Mouse (Mus musculus) liver, embryonic 15.5 days (tissue): ENCODE data around the gene Slc35d3. TPM values are rescaled to one million over a fixed set of nuclear protein-coding genes. Genes with fewer than 3 reads are reported as not detected.

Experiments
- ATAC-seq: fragments of 200-750 bp; cut with Nextera tagmentation; 2 replicates; pipeline ENCODE4 v1.8.0; 2017; ENCODE audit warnings: moderate number of reproducible peaks, mild to moderate bottlenecking, moderate library complexity; ENCODE audit not compliant: insufficient read depth
- H3K27ac ChIP-seq: fragments of 300-500 bp; sonication (generic); replicated peaks from 2 replicates; pipeline ENCODE4 v1.5.1; 2015; ENCODE audit warnings: mild to moderate bottlenecking, inconsistent platforms
- H3K27me3 ChIP-seq: fragments of 300-500 bp; sonication (generic); 2 replicates; pipeline ENCODE4 v1.6.1; 2015; ENCODE audit warnings: mild to moderate bottlenecking, inconsistent platforms
- H3K36me3 ChIP-seq: fragments of 300-500 bp; sonication (generic); replicated peaks from 2 replicates; pipeline ENCODE4 v1.6.1; 2015; ENCODE audit warnings: moderate library complexity, mild to moderate bottlenecking, inconsistent platforms
- H3K4me1 ChIP-seq: fragments of 300-500 bp; sonication (generic); replicated peaks from 2 replicates; pipeline ENCODE4 v1.6.1; 2015; ENCODE audit warnings: inconsistent platforms
- H3K4me2 ChIP-seq: fragments of 300-500 bp; sonication (generic); 2 replicates; pipeline ENCODE4 v1.6.1; 2015; ENCODE audit warnings: moderate library complexity, mild to moderate bottlenecking, inconsistent platforms
- H3K4me3 ChIP-seq: fragments of 300-500 bp; sonication (generic); replicated peaks from 2 replicates; pipeline ENCODE4 v1.5.1; 2015; ENCODE audit warnings: mild to moderate bottlenecking, inconsistent platforms
- H3K9ac ChIP-seq: fragments of 300-500 bp; sonication (generic); 2 replicates; pipeline ENCODE4 v1.6.1; 2015; ENCODE audit warnings: moderate library complexity, mild to moderate bottlenecking, inconsistent platforms
- H3K9me3 ChIP-seq: fragments of 300-500 bp; sonication (generic); replicated peaks from 2 replicates; pipeline ENCODE4 v1.6.1; 2016; ENCODE audit warnings: inconsistent platforms
- WGBS: fragments of 180-500 bp; shearing (Covaris S2); methylation state at CpG from one replicate; pipeline ENCODE4 v1.1.7; 2015; ENCODE audit warnings: mixed read lengths; ENCODE audit not compliant: insufficient replicate concordance; 5-methylcytosine and 5-hydroxymethylcytosine counted together
- polyA plus RNA-seq: library from polyadenylated mRNA; unstranded; fragments of >200 nt; fragmentation: Nextera tagmentation; extraction: Ambion mirVana; gene quantifications from 2 replicates; pipeline ENCODE4 v1.2.1, GENCODE M21; 2015

Gene Slc35d3
- polyA plus RNA-seq, 1 experiment from 2014 or later: 2.0 TPM

- Histone ChIP-seq H3K4me2 (no peak overlapping the region), H3K9ac (no peak overlapping the region), H3K9me3 (no peaks in the 10 kb centered on the region), H3K4me1 (no peaks in the 10 kb centered on the region), H3K36me3 (no peaks in the 10 kb centered on the region), H3K27me3 (no peaks in the 10 kb centered on the region), H3K4me3 (no peak overlapping the region), H3K27ac (no peak overlapping the region)
- ATAC-seq: no peak
- WGBS: 66% methylated on average over 8 of the region's 8 CpGs
Observed at GRCm38 (mm10) chr10:19835887-19836710, 15.2 kb downstream of the Slc35d3 start.

- no peak overlapping the region for H3K27ac ChIP-seq
- WGBS: 75% methylated on average over 6 of the region's 6 CpGs
- no peak for ATAC-seq
- H3K9me3 ChIP-seq: no peaks in the 10 kb centered on the region
- H3K27me3 ChIP-seq: no peaks in the 10 kb centered on the region
- no peak overlapping the region for H3K9ac ChIP-seq
- no peaks in the 10 kb centered on the region for H3K4me1 ChIP-seq
- H3K36me3 ChIP-seq: no peaks in the 10 kb centered on the region
- no peak overlapping the region for H3K4me3 ChIP-seq
- H3K4me2 ChIP-seq: no peak overlapping the region
Observed at GRCm38 (mm10) chr10:19834222-19834621, 17.0 kb downstream of the Slc35d3 start.

GRCm38 (mm10) chr10:19831072-19831849 is 20.0 kb downstream of the Slc35d3 start:
- H3K4me1 ChIP-seq: no peaks in the 10 kb centered on the region
- H3K9me3 ChIP-seq: no peaks in the 10 kb centered on the region
- no peak overlapping the region for H3K4me2 ChIP-seq
- no peak overlapping the region for H3K27ac ChIP-seq
- no peaks in the 10 kb centered on the region for H3K27me3 ChIP-seq
- H3K4me3 ChIP-seq: no peak overlapping the region
- no peaks in the 10 kb centered on the region for H3K36me3 ChIP-seq
- 55% methylated on average over 5 of the region's 5 CpGs for WGBS
- no peak for ATAC-seq
- no peak overlapping the region for H3K9ac ChIP-seq

GRCm38 (mm10) chr10:19820986-19821385 is 30.3 kb downstream of the Slc35d3 start:
- ATAC-seq: no peak
- H3K4me3 ChIP-seq: no peak overlapping the region
- H3K4me2 ChIP-seq: no peak overlapping the region
- no peak overlapping the region for H3K27ac ChIP-seq
- peaks cover 18% of the 10 kb centered on the region for H3K27me3 ChIP-seq
- H3K36me3 ChIP-seq: no peaks in the 10 kb centered on the region
- 39% methylated on average over 3 of the region's 3 CpGs for WGBS
- H3K9me3 ChIP-seq: no peaks in the 10 kb centered on the region
- H3K9ac ChIP-seq: no peak overlapping the region
- peaks cover 4% of the 10 kb centered on the region; the same call in 1 of the 2 replicates for H3K4me1 ChIP-seq

- no peak overlapping the region for H3K4me2 ChIP-seq
- no peaks in the 10 kb centered on the region for H3K9me3 ChIP-seq
- peaks cover 4% of the 10 kb centered on the region; the same call in 1 of the 2 replicates for H3K4me1 ChIP-seq
- H3K36me3 ChIP-seq: no peaks in the 10 kb centered on the region
- no peak for ATAC-seq
- no peak overlapping the region for H3K4me3 ChIP-seq
- peaks cover 18% of the 10 kb centered on the region for H3K27me3 ChIP-seq
- no peak overlapping the region for H3K27ac ChIP-seq
- WGBS: 17% methylated on average over 16 of the region's 16 CpGs
- H3K9ac ChIP-seq: no peak overlapping the region
Observed at GRCm38 (mm10) chr10:19818723-19819355, 32.4 kb downstream of the Slc35d3 start.

- ATAC-seq: no peak
- H3K36me3 ChIP-seq: no peaks in the 10 kb centered on the region
- 11% methylated on average over 8 of the region's 8 CpGs for WGBS
Observed at GRCm38 (mm10) chr10:19815371-19815770, 35.9 kb downstream of the Slc35d3 start.

GRCm38 (mm10) chr10:19811436-19812172 is 39.7 kb downstream of the Slc35d3 start:
- WGBS: 45% methylated on average over 9 of the region's 9 CpGs
- no peak for ATAC-seq
- Histone ChIP-seq H3K36me3 (no peaks in the 10 kb centered on the region), H3K4me1 (no peaks in the 10 kb centered on the region), H3K4me3 (no peak overlapping the region), H3K9ac (no peak overlapping the region), H3K9me3 (no peaks in the 10 kb centered on the region), H3K27me3 (no peaks in the 10 kb centered on the region), H3K4me2 (no peak overlapping the region), H3K27ac (no peak overlapping the region)

More at GRCm38 (mm10) chr10:19815371-19815770, 35.9 kb downstream of the Slc35d3 start:
- no peak overlapping the region for H3K4me2 ChIP-seq
- H3K9ac ChIP-seq: no peak overlapping the region
- no peak overlapping the region for H3K4me3 ChIP-seq
- peaks cover 18% of the 10 kb centered on the region for H3K27me3 ChIP-seq
- H3K27ac ChIP-seq: no peak overlapping the region
- no peaks in the 10 kb centered on the region for H3K9me3 ChIP-seq
- H3K4me1 ChIP-seq: peaks cover 4% of the 10 kb centered on the region; the same call in 1 of the 2 replicates

- Histone ChIP-seq H3K36me3 (no peaks in the 10 kb centered on the region), H3K27ac (no peak overlapping the region), H3K9me3 (no peaks in the 10 kb centered on the region), H3K27me3 (no peaks in the 10 kb centered on the region), H3K4me1 (no peaks in the 10 kb centered on the region), H3K4me2 (no peak overlapping the region), H3K4me3 (no peak overlapping the region), H3K9ac (no peak overlapping the region)
- WGBS: 37% methylated on average over 7 of the region's 7 CpGs
- ATAC-seq: no peak
Observed at GRCm38 (mm10) chr10:19804763-19805162, 46.5 kb downstream of the Slc35d3 start.

- no peaks in the 10 kb centered on the region for H3K27me3 ChIP-seq
- no peak overlapping the region for H3K4me3 ChIP-seq
- no peaks in the 10 kb centered on the region for H3K4me1 ChIP-seq
- no peak overlapping the region for H3K27ac ChIP-seq
- no peaks in the 10 kb centered on the region for H3K36me3 ChIP-seq
- WGBS: 51% methylated on average over 7 of the region's 7 CpGs
- no peaks in the 10 kb centered on the region for H3K9me3 ChIP-seq
- no peak overlapping the region for H3K9ac ChIP-seq
- no peak for ATAC-seq
- H3K4me2 ChIP-seq: no peak overlapping the region
Observed at GRCm38 (mm10) chr10:19802958-19803357, 48.3 kb downstream of the Slc35d3 start.
